Mouse (Mus musculus) heart, postnatal 14 days (tissue): ENCODE data around the gene Msantd2. TPM values are rescaled to one million over a fixed set of nuclear protein-coding genes. Genes with fewer than 3 reads are reported as not detected.
A peak's percentile ranks its signal among the peaks of the same experiment; 100 is the strongest.

Source experiments
- DNase-seq, 2 experiments: peaks; one replicate each; pipeline ENCODE4 v3.0.0; 2021 to 2022
- intact Hi-C: fragments of 180-260 bp; cut with DNase I; formaldehyde crosslinking; loops from one replicate; pipeline ENCODE4 v1.15.1; 2025
- total RNA-seq, 2 experiments: library from RNA; stranded (reverse); gene quantifications; 2 replicates each; pipeline ENCODE4 v1.2.3; 2021

Gene Msantd2
- total RNA-seq, 2 experiments from 2014 or later = 10.5 to 11.3 TPM

- intact Hi-C loops = no loop called here
- peak in 1 of 2 experiments; percentile 15 for DNase-seq
Measured at GRCm38 (mm10) chr9:37539170-37540025, 50.3 kb downstream of the Msantd2 start, which contains the start of gene Vsig2. TSS of gene Vsig2 (plus strand) at chr9:37539255.

GRCm38 (mm10) chr9:37540226-37540625 is 51.1 kb downstream of the Msantd2 start:
- no peak for DNase-seq
- intact Hi-C loops = no loop called here

GRCm38 (mm10) chr9:37540701-37541575 is 51.8 kb downstream of the Msantd2 start:
- intact Hi-C loops = no loop called here
- DNase-seq = no peak

- intact Hi-C loops = no loop called here
- no peak for DNase-seq
Measured at GRCm38 (mm10) chr9:37541851-37542642, 52.9 kb downstream of the Msantd2 start.

GRCm38 (mm10) chr9:37543869-37544440 is 54.8 kb downstream of the Msantd2 start:
- no peak for DNase-seq
- intact Hi-C loops = loop anchor here (1.0 to 2.0 kb wide), 3 partner anchors 13 to 114 kb away; no protein-coding TSS in a partner anchor

GRCm38 (mm10) chr9:37544447-37545165 is 55.5 kb downstream of the Msantd2 start:
- intact Hi-C loops = loop anchor here (1.0 to 5.0 kb wide), 4 partner anchors 14 to 137 kb away; no protein-coding TSS in a partner anchor
- peak; percentile 66 to 78 for DNase-seq

- DNase-seq = no peak
- intact Hi-C loops = loop anchor here (2.0 to 5.0 kb wide), 3 partner anchors 14 to 138 kb away; no protein-coding TSS in a partner anchor
Measured at GRCm38 (mm10) chr9:37545166-37545610, 56.1 kb downstream of the Msantd2 start.

- intact Hi-C loops = loop anchor here (2.0 to 5.0 kb wide), 3 partner anchors 15 to 139 kb away; no protein-coding TSS in a partner anchor
- peak; percentile 31 to 44 for DNase-seq
Measured at GRCm38 (mm10) chr9:37545847-37546452, 56.8 kb downstream of the Msantd2 start.

- intact Hi-C loops = loop anchor here (5.0 kb wide), 1 partner anchor 140 kb away; no protein-coding TSS in a partner anchor
- DNase-seq = no peak
Measured at GRCm38 (mm10) chr9:37546889-37547288, 57.8 kb downstream of the Msantd2 start.

GRCm38 (mm10) chr9:37550435-37550834 is 61.3 kb downstream of the Msantd2 start:
- DNase-seq = no peak
- intact Hi-C loops = loop anchor here (5.0 kb wide), 1 partner anchor 62 kb away; the partner anchor contains the start of gene Spa17

- DNase-seq = no peak
- intact Hi-C loops = loop anchor here (5.0 kb wide), 1 partner anchor 60 kb away; the partner anchor contains the start of gene Spa17
Measured at GRCm38 (mm10) chr9:37551751-37552531, 62.8 kb downstream of the Msantd2 start.

- DNase-seq = peak; percentile 80 to 81
- intact Hi-C loops = loop anchor here (5.0 kb wide), 1 partner anchor 60 kb away; the partner anchor contains the start of gene Spa17
Measured at GRCm38 (mm10) chr9:37552536-37553293, 63.6 kb downstream of the Msantd2 start, which contains the start of gene Nrgn. TSS of gene Nrgn (minus strand) at chr9:37552904.

- DNase-seq = no peak
- intact Hi-C loops = loop anchor here (5.0 kb wide), 1 partner anchor 58 kb away; the partner anchor contains the start of gene Spa17
Measured at GRCm38 (mm10) chr9:37554279-37554678, 65.2 kb downstream of the Msantd2 start.

- intact Hi-C loops = loop anchor here (5.0 kb wide), 1 partner anchor 57 kb away; the partner anchor contains the start of gene Spa17
- DNase-seq = no peak
Measured at GRCm38 (mm10) chr9:37554838-37555748, 66.0 kb downstream of the Msantd2 start, which contains the start of gene Siae. TSS of gene Siae (plus strand) at chr9:37555698.

- intact Hi-C loops = no loop called here
- DNase-seq = no peak
Measured at GRCm38 (mm10) chr9:37556366-37556765, 67.2 kb downstream of the Msantd2 start.
